Mouse (Mus musculus) frontal cortex, postnatal 25 days (tissue): Measurements from ENCODE around the gene Trmt6.

Experiments used
- DNase-seq, 2 experiments: peaks; one replicate each; pipeline ENCODE4 v3.0.0; 2022; ENCODE audit warnings: low spot score in 2 of 2

The Trmt6 gene

DNA sequence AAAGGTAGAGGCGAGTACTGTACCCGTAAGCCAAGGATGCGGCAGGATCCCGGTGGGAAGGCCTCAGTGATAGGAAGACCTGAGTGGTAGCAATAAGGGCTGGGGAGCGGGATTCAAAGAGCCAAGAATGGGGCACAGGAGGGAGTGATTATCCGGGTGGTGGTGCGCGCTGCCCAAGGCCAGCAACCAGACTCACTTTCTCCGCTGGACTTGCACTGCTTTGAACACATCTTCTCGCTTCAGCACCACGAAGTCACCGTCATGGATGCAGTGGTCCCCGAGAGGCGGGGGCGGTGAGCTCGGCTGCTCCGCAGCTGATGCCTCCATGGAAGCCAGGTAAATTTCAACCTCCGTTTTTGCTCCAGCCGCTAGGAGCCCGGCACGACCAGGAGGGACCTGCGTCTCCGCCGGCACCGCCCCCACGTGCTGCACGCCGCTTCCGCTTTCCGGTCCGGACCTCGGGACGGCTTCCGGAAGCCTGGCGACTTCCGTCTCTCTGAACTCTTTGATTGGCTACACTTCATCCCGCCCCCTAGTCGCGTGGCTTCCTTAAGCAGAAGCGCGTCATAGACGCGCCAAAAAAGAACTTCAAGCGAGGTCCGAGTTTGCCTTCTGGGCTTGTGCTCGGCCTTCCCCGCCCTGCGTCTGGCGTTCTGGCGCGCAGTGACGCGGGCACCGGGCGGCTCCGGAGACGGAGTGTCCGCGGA, at the start of gene Trmt6, which contains the start of gene Mcm8:
Trmt6 (minus strand) TSS at position 448 of the 707 bp plus-strand sequence.
Mcm8 (plus strand) TSS at position 534 of the 707 bp plus-strand sequence.
- DNase-seq = peak; percentile 64 to 73

DNA sequence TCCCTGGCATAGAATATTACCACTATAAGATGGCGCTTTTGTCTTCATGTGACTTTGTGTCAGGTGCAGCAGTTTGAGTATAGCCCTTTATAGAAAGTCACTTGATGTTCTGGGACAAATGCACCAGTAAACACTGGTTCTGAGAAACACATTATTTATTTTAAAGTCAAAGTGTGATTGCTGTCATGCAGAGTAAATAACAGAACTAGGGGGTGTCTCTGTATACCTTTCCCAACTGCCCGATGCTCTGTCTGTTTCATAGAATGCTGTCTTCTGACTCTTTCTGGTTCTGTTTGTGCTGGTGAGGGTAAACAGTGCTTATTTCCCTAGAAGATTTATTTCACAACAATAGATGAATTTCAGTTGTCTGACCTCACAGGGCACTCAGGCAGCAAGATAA, 47.5 kb upstream of the Trmt6 start:
- DNase-seq = no peak

DNA sequence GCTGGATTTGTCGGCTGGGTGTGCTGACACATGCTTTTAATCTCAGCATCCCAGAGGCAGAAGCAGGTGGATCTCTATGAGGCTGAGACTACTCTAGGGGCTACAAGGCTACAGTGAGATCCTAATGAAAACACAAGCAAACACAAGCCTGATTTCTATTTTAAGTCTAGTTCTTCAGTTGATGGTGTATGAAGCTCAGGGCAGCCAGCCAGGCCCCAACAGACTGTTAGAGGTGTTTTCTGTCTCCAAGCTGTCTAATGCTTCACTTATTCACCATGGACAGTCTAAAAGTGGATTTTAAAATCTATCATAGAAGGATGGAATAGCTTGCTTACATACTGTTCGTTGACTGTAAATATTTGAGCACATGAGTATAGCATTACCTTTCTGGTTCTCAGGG, 45.6 kb upstream of the Trmt6 start:
- DNase-seq = no peak

DNA sequence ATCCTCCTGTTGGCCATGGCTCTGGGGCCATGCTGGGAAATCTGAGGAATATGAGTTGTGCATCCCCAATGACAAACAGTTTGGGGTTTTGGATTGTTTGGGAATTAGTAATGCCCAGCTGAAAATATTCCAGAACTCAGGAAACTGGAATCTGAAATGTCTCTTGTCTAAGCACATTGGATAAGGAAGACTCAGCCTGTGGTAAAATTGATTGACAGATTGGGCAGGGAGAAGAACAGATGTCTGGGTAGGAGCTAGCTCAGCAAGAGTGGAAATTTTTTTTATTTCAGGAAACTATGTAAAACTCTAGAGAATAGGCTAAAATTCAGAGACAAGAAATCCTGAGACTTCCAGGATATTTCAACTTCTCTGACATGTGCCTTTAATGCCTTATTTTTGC, 44.6 kb upstream of the Trmt6 start:
- no peak for DNase-seq

DNA sequence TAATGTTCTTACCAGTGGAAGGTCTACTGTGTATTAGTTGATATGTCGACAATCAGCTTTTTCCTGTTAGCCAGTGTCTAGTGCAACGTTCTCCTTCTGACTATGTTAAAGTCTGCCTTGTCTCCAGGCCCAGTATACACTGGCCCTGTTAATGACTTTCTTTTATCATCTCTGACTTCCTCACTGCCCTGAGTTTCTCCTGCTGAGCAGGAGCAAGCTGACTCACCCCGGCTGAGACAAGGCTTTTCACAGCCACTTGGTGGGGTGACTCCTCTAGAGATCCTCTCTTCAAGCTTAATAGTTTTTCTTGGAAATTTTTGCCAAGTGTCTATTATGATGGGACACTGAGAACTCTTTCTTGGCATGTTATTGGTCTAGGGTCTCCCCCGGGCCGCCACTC, 40.5 kb upstream of the Trmt6 start:
- no peak for DNase-seq

DNA sequence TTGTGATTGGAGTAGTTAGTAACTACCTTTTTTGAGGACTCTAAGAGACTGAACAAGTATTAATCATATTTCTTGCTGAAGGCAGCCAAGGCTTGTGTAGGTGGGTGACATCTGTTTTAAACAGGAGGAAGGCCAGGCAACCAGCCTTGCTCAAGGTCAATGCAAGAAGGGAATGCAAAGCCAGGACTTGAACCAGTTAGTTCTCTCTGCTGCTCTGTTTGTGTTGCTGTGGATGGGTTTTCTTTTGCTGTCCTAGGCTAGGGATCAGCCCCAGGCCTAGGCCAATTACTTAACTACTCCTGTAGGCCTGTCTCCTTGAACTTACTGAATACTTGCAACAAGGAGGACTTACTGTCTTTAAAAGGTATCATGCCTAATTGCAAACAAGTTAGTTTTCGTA, 37.2 kb upstream of the Trmt6 start:
- no peak for DNase-seq

DNA sequence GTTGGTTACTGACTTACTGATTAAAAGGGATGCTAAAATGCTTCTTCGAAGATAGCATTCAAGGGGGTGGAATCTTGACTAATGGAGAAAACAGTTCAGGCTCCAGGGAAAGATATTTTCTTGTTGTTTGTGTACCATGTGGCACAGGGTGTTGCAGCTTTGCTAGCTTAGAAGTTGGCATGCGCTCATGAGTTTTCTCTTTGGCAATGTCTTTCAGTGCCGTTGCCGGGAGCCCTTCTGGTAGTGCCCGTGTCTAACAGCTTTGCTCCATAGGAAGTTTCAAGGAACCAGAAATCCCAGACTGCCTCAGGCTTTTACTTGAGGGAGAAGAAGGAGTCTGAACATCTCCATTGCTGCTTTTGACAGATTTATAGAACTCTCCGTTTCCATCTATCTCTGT, 33.3 kb upstream of the Trmt6 start:
- no peak for DNase-seq

DNA sequence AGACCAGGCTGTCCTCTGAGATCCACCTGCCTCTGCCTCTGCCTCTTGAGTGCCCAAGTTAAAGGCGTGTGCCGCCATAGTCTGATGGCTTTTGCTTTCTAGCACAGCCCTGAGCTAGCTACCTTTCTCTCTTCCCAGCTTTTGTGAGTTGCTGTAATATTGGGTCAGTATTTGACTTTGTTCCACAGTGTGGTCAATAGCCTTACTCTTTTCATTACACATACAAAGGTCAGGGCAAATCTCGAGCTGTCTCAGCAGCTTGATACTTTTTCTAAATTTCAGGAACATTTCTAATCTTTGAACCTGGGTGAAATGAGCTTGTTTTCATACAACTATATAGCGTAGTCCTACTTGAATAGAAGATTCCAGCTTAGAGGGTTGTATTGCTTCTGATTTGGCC, 32.5 kb upstream of the Trmt6 start:
- DNase-seq = no peak

DNA sequence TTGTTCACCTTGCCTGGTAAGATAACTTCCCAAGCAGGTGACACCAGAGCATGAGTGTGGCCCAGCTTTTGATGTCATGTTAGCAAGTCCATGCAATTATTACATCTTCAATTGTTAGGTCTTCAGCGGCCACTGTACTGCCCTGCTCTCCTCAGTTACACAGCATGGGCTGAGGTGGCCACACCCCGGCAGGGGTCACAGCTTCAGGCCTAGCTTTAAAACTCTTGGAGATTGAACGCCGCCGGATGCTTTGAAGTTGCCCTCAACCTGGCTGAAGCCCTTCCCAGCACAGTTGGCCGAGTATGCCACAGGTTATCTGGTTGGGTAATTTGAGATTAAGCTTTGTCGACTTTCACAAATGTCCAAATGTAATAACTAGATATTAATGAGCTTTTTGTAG, 31.7 kb upstream of the Trmt6 start:
- no peak for DNase-seq

DNA sequence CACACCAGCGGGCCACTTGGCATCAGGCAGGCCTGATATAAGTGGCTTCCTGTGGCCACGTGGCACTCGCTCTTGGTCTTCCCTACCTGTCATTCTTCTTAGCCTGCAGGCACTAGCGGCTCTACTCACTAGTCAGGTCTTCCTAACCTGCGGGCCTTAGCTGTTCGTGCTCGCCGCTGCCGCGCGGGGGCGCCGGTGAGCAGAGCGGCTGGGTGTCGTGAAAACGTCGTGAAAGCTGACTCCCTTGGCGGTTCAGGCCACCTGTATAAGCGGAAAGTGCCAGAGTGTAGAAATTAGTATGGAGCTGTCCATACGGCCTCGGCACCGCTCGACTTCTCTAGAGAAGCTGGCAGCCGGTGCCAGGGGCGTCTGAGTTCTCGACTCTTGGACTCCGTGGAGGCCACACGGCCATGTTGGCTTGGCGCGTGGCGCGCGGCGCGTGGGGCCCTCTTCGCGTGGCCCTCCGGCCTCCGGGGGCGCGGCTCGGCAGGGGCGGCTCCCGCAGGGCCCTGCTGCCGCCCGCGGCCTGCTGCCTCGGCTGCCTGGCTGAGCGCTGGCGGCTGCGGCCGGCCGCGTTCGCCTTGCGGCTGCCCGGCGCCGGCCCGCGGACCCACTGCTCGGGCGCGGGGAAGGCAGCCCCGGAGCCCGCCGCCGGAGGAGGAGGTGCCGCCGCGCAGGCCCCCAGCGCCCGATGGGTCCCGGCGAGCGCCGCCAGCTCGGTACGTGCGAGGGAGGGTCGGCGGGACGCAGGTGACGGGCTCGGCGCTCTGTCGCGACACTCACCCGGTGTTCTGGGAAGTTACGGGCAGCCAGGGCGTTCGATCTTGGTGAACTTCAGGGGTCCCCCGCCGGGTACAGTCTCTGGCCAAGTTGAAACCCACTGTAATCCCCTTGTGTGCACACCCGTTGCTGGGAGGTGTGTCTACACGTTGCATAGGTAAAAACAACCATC, 30.8 kb upstream of the Trmt6 start, which contains the start of gene Crls1:
Crls1 (plus strand) TSS at position 260 of the 952 bp plus-strand sequence.
- DNase-seq = peak; percentile 98

DNA sequence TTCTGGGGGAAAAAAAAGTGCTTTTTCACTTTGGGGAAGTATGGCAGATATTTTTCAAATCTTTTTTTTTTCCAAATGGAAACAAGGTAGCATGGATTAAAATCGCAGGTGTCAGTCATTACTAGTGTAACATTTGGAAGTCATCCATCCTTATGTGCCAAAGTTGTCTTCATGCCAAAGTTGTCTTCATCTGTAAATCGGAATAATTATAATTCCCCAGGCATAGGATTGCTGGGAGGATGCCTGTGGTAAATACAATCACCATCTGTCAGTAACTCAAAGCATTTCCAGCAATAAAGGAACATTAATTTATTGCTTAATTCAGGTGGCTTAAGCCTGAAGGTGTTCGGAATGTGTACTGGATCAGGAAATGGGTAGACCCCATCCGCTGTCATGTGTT, 25.2 kb upstream of the Trmt6 start:
- DNase-seq = no peak

DNA sequence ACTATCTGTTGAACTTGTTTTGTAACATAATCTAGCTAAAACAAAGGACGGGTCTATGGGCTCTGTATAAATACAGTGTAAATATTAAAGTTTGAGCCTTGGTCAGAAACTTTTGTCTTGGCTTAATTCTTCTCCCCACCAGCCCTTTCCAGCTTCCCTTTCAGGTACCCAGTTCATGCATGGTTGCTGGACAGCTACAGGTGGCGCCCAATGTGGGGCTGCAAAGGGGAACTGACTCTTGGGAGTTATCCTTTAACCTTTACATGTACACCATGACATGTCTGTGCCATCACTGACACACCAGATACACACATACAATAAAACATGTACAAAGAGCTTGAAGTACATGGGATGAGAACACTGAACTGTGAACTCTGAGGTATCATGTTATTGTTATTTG, 12.9 kb downstream of the Trmt6 start:
- DNase-seq = no peak

DNA sequence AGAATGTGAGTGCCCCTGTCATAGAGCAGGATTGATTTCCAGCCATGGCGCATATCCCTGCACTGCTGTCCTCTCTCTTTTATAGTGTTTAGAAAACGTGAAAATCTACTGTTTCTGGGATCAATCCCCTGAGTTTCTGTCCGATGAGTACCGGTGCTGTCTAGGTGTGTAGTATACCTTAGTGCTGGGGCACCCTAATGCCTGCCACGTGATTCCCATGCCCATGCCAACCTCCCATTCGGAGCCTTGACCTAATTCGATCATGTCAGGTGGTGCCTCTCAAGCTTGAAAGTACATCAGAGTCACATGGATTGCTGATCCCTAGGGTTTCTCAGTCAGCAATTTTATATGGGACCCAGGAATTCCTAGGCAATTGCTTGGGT, 21.7 kb downstream of the Trmt6 start:
- DNase-seq = no peak

DNA sequence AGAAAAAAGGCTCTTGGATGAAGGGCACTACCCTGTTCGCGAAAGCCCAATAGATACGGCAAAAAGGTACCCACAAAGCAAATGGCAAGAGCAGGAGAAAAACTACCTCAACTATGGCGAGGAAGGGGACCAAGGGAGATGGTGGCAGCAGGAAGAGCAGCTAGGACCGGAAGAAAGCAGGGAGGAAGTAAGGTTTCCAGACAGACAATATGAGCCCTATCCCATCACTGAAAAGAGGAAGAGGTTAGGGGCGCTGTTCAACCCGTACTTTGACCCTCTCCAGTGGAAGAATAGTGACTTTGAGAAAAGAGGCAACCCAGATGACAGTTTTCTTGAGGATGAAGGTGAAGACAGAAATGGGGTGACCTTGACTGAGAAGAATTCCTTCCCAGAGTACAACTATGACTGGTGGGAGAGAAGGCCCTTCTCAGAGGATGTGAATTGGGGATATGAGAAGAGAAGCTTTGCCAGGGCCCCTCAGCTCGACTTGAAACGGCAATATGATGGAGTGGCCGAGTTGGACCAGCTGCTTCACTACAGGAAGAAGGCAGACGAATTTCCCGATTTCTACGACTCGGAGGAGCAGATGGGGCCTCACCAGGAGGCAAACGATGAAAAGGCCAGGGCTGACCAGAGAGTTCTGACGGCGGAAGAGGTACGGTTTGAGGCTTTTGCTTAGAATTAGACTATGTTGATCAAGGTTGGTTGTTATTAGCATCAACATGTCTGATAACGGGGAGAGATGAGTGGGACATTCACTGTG, 22.2 kb downstream of the Trmt6 start:
- DNase-seq = no peak

DNA sequence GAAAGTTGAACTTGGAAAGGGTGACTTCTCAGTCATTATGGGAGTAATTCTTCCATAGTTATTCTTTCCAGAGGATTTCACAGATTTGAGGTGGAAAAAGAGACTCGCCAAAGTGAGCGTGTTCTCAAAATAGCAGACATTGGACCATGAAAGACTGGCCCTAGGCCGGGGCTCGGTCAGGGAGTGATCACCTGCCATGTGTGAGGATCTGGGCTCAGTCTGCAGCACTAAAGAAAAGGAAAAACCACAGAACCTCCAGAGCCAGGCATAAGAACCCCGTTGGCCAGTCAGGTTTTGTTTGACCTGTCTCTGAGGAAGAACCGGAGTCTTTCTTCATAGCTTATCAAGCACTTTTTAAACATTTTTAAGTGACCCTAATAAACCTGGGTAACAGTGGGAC, 31.8 kb downstream of the Trmt6 start:
- DNase-seq = no peak

DNA sequence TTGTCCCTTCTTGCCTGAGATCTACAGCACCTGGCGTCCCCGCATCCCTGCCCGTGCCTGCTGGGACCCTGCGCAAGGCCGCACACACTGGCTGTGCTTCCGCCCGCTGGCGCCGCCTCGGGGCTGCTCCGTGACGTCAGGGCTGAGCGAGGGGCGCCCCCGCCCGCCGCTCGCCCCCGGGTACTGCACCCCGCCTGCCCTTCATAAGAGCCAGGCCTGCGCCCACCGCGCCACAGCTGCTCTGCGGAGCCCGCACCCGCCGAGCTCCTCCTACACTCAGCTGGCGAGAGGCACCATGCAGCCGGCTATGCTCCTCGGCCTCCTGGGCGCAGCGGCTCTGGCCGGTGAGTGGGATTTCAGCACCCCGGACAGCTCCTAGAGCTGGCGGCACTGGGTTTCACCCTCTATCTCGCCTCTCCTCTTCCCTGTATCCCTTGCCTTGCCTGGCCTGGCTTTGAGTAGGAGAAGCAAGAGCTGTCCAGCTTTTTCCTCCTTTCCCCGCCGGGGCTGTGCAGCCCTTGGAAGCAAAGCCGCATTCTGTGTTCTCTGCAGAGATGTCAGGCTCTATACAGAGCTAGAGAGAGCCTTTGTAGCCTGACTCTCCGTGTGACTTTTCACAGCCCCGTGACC, 34.3 kb downstream of the Trmt6 start:
- DNase-seq = peak; percentile 68 to 80

DNA sequence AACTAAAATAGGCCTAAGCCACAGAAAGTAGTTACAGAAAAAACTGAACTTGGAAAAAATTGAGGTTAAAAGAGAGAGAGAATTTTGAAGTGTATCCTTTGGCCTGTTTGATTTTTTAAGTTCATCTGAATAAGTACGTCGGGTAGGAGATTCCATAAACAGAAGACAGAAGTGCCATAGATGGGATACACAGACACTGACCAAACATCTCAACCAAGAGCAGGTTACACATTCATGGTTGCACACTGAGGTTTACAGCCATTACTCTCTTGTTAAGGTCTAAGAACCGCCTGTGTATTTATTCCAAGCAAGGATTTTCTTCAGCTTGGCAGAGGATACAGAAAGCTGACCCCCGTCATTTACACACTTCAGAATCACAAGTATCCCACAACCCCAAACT, 34.9 kb downstream of the Trmt6 start, which contains the start of gene Chgb:
Chgb (plus strand) TSS at position 301 of the 400 bp plus-strand sequence.
- no peak for DNase-seq

DNA sequence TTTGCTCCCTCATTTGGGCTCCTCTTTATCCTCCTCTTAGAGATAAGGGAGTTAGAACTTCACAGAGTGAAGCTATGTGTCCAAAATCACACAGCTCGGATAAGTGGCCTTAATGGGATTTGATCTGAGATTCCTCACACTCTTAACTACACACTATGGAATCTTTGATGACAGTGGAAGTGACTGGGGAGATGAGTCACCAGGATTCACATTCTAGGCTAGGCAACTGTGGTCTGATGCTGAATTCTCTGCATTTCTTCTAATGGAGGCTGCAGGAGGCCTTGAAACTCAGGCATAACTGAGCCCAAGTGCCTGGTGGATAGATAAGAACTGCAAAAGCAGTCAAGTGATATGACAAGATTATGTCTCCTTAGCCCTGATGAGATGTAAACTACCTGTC, 45.0 kb downstream of the Trmt6 start:
- DNase-seq = no peak

DNA sequence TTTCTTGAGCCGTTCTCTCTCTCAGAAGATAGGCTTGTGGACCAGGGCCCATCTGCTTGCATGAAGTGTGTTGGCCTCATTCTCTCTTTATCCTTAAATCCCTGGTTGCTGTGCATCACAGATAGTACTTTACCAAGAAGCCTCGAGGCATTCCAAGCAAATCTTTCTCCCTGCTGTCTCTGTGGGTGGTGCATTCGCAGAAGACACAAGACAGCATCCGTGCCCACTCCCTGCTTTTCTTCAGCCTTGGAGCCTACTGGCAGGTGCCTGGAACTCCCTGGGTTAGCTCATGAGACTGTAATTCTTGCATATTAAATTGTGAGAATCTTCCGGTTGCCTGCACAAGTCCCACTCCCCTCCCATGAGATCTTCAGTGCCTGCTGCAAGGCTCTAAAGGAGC, 57.9 kb downstream of the Trmt6 start:
- peak; percentile 28 to 53 for DNase-seq
